Mouse (Mus musculus) liver, embryonic 14.5 days (tissue): ENCODE data around the gene Slc7a1. TPM values are rescaled to one million over a fixed set of nuclear protein-coding genes. Genes with fewer than 3 reads are reported as not detected.
A peak's percentile ranks its signal among the peaks of the same experiment; 100 is the strongest.

Experiments used
- ATAC-seq: fragments of 200-750 bp; cut with Nextera tagmentation; 2 replicates; pipeline ENCODE4 v1.8.0; 2017; ENCODE audit warnings: moderate number of reproducible peaks, mild to moderate bottlenecking, moderate library complexity; ENCODE audit not compliant: insufficient read depth
- DNase-seq, 3 experiments: peaks; one replicate each; pipeline ENCODE4 v3.0.0-alpha.2; 2012 to 2013; ENCODE audit warnings: low read depth in 3 of 3, low spot score in 3 of 3
- H3K27ac ChIP-seq: fragments of 300-500 bp; sonication (generic); 2 replicates; pipeline ENCODE4 v1.5.1; 2014; ENCODE audit warnings: moderate library complexity, mild to moderate bottlenecking, control low read depth, inconsistent platforms
- H3K27me3 ChIP-seq: fragments of 300-500 bp; sonication (generic); 2 replicates; pipeline ENCODE4 v1.6.1; 2014; ENCODE audit warnings: mild to moderate bottlenecking, low read length, moderate library complexity; ENCODE audit not compliant: control insufficient read depth, insufficient read depth
- H3K36me3 ChIP-seq: fragments of 300-500 bp; sonication (generic); replicated peaks from 2 replicates; pipeline ENCODE4 v1.6.1; 2014; ENCODE audit warnings: low read depth; ENCODE audit not compliant: control insufficient read depth, insufficient read depth
- H3K4me1 ChIP-seq, 2 experiments: fragments of 200-500 bp in 1 of 2; fragments of 300-500 bp in 1 of 2; sonication (generic) in 1 of 2; replicated peaks; 2 replicates each; pipeline ENCODE4 v1.6.1; 2012 to 2014; ENCODE audit warnings: antibody characterized with exemption in 1 of 2, inconsistent platforms in 1 of 2, low read length in 1 of 2; ENCODE audit not compliant: control insufficient read depth in 2 of 2, insufficient read depth in 2 of 2
- H3K4me2 ChIP-seq: fragments of 300-500 bp; sonication (generic); 2 replicates; pipeline ENCODE4 v1.6.1; 2014; ENCODE audit warnings: low read depth, mild to moderate bottlenecking, control low read depth, moderate library complexity
- H3K4me3 ChIP-seq, 2 experiments: fragments of 200-500 bp in 1 of 2; fragments of 300-500 bp in 1 of 2; sonication (generic) in 1 of 2; 2 replicates each; pipeline ENCODE4 v1.5.1; 2012 to 2014; ENCODE audit warnings: low read depth in 2 of 2, low read length in 2 of 2, mild to moderate bottlenecking in 2 of 2, control low read depth in 1 of 2, inconsistent platforms in 1 of 2, moderate library complexity in 1 of 2; ENCODE audit not compliant: insufficient read depth in 1 of 2
- H3K9ac ChIP-seq: fragments of 300-500 bp; sonication (generic); replicated peaks from 2 replicates; pipeline ENCODE4 v1.6.1; 2014; ENCODE audit warnings: mild to moderate bottlenecking, control low read depth, moderate library complexity
- H3K9me3 ChIP-seq: fragments of 300-500 bp; sonication (generic); 2 replicates; pipeline ENCODE4 v1.6.1; 2016; ENCODE audit warnings: low read length, mixed read lengths; ENCODE audit not compliant: control insufficient read depth
- CTCF ChIP-seq: IDR thresholded peaks from 2 replicates; pipeline ENCODE4 v1.5.1; 2016; ENCODE audit warnings: antibody characterized with exemption, low read depth, control low read depth
- EP300 ChIP-seq: IDR thresholded peaks from 2 replicates; pipeline ENCODE4 v1.6.1; 2016; ENCODE audit warnings: antibody characterized with exemption, low read depth
- WGBS: fragments of 180-500 bp; shearing (Covaris S2); extraction: QIAGEN DNeasy Blood & Tissue Kit; methylation state at CpG from one replicate; pipeline ENCODE4 v1.1.7; 2014; ENCODE audit not compliant: insufficient replicate concordance; 5-methylcytosine and 5-hydroxymethylcytosine counted together
- polyA plus RNA-seq, 2 experiments: library from polyadenylated mRNA; depleted of rRNA in 1 of 2; stranded (reverse) in 1 of 2; unstranded in 1 of 2; fragments of >200 nt; fragmentation: Nextera tagmentation in 1 of 2; extraction: Ambion mirVana in 1 of 2; gene quantifications; 2 replicates each; pipeline versions ENCODE4 v1.2.1 to v1.2.3; 2012 to 2014

The Slc7a1 gene
- polyA plus RNA-seq, 2 experiments, result 4.7 to 17.7 TPM

DNA sequence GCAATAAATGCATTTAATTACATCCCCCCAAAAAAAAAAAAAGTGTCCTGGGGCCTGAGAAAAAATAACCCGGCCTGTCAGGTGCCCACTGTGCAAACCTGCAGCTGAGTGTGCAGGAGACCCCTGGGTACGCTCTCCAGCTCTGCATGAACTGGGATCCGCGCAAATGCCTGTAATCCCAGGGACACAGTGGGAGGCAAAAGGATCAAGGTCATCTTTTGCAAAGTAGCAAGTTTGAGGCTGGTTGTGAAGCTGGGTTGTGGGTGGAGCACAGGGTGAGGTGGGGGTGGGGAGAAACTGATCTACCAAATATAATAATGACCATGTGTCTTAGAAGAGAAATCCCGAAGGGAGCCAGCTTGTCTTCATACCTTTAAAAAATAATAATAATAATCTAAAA, 1.8 kb downstream of the Slc7a1 start:
- 71% methylated on average over 5 of the region's 5 CpGs for WGBS
- Histone ChIP-seq H3K4me1 (peaks cover 11 to 12% of the 10 kb centered on the region in 2 experiments), H3K4me3 (peak overlapping the region; percentile 18 to 88), H3K27ac (no peak overlapping the region), H3K9me3 (no peaks in the 10 kb centered on the region), H3K4me2 (peak overlapping the region; percentile 80), H3K27me3 (no peaks in the 10 kb centered on the region), H3K36me3 (peaks cover 12% of the 10 kb centered on the region), H3K9ac (peak overlapping the region; percentile 20; the same call in 1 of the 2 replicates)
- TF ChIP-seq CTCF, result no peak
- no peak for TF ChIP-seq EP300
- ATAC-seq (no peak), DNase-seq (no peak)

DNA sequence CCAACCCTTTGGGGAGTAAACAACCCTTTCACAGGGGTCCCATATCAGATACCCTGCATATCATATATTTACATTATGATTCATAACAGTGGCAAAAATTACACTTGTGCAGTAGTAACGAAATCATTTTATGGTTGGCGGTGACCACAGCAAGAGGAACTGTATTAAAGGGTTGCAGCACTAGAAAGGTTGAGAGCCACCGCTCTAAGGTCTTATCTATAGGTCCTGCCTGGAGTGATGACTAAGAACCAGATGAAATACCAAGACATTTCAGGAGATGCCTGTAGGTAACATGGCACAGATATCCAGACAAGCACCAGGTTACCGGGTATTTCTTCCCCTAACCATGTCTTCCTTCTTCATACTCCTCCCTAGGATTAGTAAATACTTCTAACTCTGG, 2.3 kb downstream of the Slc7a1 start:
- Histone ChIP-seq H3K36me3 (peaks cover 12% of the 10 kb centered on the region), H3K27me3 (no peaks in the 10 kb centered on the region), H3K9me3 (no peaks in the 10 kb centered on the region), H3K4me3 (no peak overlapping the region; a peak in 1 of 4 replicates), H3K27ac (no peak overlapping the region), H3K4me1 (peaks cover 11 to 12% of the 10 kb centered on the region in 2 experiments), H3K9ac (no peak overlapping the region), H3K4me2 (peak overlapping the region; percentile 80)
- no peak for ATAC-seq
- TF ChIP-seq CTCF (no peak), EP300 (no peak)
- DNase-seq, result no peak
- 53% methylated on average over 4 of the region's 4 CpGs for WGBS

DNA sequence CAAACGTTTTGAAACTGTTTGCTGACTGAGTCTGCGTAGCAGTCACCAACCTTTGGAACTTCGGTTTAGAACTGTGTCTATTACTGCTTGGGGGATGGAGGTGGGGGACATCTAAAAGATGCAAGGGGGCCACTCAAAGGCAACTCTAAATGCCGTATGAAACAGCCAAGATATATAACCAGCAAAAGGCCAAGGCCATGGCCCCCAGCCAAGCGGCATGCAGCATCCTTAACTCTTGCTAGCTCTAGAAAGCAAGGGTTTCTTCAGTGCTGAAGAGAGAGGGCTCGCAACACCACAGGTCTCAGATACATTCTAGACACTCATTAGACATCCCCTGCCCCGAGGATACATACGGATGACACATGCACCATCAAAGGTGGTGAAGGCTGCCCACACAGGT, 6.4 kb downstream of the Slc7a1 start:
- H3K4me3 ChIP-seq, result no peak overlapping the region
- no peak overlapping the region for H3K4me2 ChIP-seq
- 80% methylated on average over 8 of the region's 8 CpGs for WGBS
- peaks cover 25 to 27% of the 10 kb centered on the region in 2 experiments for H3K4me1 ChIP-seq
- no peaks in the 10 kb centered on the region for H3K27me3 ChIP-seq
- ATAC-seq (no peak), DNase-seq (no peak)
- no peak overlapping the region for H3K27ac ChIP-seq
- TF ChIP-seq CTCF, result no peak
- no peak for TF ChIP-seq EP300
- no peak overlapping the region for H3K9ac ChIP-seq
- no peaks in the 10 kb centered on the region for H3K9me3 ChIP-seq
- H3K36me3 ChIP-seq, result peaks cover 16% of the 10 kb centered on the region

DNA sequence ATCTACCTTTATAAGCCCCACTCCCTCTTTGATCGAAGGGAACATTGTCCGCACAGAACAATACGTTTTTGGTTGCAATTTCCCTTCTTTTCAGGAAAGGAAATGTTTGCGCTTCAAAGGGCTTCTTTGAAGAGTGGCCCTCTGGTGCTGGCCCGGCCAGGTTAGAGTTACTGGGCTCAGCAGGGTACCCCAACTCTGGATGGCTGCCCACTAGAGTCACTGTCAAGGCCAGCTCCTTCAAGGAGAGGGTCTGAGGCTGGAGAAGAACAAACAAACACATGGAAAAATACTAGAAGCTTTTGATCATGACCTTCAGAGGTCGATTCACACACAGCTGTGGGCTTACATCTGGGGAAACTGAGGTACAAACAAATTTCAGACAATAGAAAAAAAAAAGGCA, 6.9 kb downstream of the Slc7a1 start:
- Histone ChIP-seq H3K4me1 (peaks cover 23 to 26% of the 10 kb centered on the region in 2 experiments), H3K9ac (no peak overlapping the region), H3K9me3 (no peaks in the 10 kb centered on the region), H3K27ac (no peak overlapping the region), H3K27me3 (no peaks in the 10 kb centered on the region), H3K36me3 (peaks cover 16% of the 10 kb centered on the region), H3K4me3 (no peak overlapping the region), H3K4me2 (no peak overlapping the region)
- DNase-seq (no peak), ATAC-seq (no peak)
- TF ChIP-seq EP300, result no peak
- TF ChIP-seq CTCF, result no peak
- WGBS, result 80% methylated on average over 6 of the region's 6 CpGs

DNA sequence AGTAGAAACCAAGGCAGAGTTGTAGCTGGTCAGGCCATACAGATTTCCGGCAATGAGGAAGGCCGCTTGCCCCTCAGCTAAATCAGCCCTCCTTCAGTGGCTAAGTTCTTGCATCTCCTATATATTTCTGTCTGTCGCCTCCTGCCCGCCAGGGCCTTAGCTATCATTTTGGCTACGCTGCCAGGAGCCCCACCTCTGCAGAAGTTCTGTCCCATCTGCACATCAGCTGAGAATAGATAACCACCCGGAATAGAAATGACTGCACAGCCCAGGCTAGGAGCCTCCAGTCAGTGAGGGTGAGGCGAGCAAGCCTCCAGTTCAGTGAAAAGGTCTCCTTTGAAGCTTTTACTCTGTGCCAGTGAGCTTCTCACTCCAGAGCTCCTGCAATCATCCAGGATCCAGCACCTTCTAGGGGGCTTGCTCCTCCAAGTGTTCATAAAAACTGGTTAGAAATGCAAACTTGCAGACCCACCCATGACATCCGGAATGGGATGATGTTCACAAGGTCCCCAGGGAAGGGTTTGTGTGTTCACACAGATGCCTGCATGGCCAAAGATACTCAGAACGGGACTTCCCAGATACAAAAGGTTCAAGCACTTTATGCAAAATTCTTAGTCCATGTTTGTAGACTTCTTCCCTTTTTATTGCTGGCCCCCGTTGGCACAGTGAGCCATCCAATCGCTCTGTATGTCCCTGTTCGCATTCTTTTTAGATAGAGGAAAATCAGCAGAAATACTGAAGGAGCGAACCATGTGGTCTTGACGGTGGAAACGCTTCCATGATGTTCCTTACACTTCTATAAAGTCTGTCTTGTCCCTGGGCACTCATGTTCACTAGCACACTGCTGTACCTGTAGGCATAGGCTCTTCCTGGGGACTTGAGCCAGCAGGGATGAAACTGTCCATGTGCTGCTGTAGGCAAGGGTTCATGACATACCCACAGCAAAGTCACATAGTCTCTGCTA, 10.4 kb downstream of the Slc7a1 start:
- 62% methylated on average over 15 of the region's 15 CpGs for WGBS
- H3K4me1 ChIP-seq, result peaks cover 19 to 20% of the 10 kb centered on the region in 2 experiments
- no peaks in the 10 kb centered on the region for H3K27me3 ChIP-seq
- H3K9me3 ChIP-seq, result no peaks in the 10 kb centered on the region
- peak overlapping the region; percentile 63 for H3K27ac ChIP-seq
- ATAC-seq (peak; percentile 96), DNase-seq (peak; percentile 53 to 66 (median 57))
- peak; percentile 22; the same call in 1 of the 2 replicates for TF ChIP-seq CTCF
- peak; percentile 52; the same call in 1 of the 2 replicates for TF ChIP-seq EP300
- peak overlapping the region; percentile 47 for H3K9ac ChIP-seq
- H3K4me3 ChIP-seq, result no peak overlapping the region
- peaks cover 13% of the 10 kb centered on the region for H3K36me3 ChIP-seq
- peak overlapping the region; percentile 56 for H3K4me2 ChIP-seq
